Mouse (Mus musculus): ENCODE measurements at regions not wholly inside any gene's neighbourhood (a gene's known extent, or its start where the extent isn't known, plus 50 kb on each side); places are given as distances from the start of the nearest gene placed in this dataset.

DNA sequence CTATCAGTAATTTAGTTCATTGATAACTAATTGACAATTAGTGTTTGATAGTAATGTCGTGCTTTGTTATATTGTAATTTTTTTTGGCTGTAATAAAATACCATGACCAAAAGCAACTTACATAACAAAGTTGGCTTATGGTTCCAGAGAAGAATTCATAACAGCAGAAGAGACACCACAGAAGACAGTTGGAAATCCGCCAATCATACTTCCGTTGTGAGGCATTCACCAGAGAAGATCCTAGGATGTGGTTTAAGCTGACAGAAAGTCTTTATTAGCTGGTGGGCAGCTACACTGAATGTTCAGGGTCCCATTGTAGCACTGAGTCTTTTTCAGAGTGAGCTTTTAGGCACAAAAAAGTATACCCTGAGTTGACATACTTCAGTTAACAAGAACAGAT, 109.9 kb downstream of the Sec23a start:
- no peak for DNase-seq (ENCODE audit: low spot score)

DNA sequence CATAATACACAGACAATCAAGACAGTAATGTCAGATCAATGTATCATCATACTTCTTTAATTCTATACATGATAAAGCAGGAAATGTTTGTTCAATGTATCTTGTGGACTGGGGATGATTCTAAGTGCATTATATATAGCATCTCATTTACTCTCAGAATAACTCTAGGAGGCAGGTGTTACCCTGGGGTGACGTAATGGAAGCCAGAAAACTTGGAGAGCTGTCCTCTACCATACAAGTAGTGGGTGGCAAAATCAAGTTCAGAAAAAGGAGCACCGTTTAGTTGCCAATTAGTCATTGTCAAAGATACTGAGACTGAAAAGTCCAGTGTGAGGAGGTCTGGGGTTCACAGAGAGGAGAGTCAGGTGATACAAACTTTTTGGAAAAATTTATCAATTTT, 136.0 kb downstream of the Sec23a start:
- DNase-seq (ENCODE audit: low spot score) = no peak

- DNase-seq (ENCODE audit: low spot score) = no peak
Measured at GRCm38 (mm10) chr12:58872465-58872864, 139.4 kb downstream of the Sec23a start.

DNA sequence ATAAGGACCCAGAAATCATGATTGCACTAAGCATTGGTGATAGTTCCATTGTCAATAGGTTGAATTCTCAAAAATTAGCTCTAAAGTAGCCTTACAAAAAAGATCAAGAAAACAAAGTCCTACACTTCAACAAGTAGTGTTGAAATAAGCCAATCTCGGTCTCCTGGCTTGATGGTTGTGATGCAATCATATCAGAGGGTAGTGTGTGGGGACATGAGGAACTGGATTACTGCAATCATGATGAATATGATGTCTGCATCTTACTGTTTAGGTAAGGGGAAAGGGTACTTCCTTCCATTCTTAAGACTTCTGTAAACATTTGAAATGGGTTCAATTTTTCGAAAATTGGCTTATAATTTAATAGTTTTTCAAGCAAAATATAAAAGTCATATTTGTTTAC, 155.3 kb downstream of the Sec23a start:
- no peak for DNase-seq (ENCODE audit: low spot score)

GRCm38 (mm10) chr12:58851677-58852385, 160.0 kb downstream of the Sec23a start:
- no peak for DNase-seq (ENCODE audit: low spot score)

DNA sequence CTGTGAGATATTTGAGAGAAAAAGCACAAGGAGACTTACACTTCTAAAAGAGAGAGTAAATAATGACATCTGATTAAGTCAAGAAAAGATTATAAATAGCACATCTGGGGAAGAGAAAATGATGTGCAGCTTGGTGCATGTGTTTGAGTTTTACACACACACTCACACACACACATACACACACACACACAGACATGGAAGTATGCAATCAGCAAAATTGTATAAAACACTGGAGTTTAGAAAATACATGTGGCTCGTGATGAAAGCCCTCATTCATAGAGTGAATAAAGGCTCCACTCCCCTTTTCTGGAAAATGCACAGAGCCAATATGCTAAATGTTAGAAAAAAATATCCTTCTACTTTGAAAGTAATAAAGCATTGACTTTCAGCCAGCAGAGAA, 182.2 kb downstream of the Sec23a start:
- no peak for DNase-seq (ENCODE audit: low spot score)

DNA sequence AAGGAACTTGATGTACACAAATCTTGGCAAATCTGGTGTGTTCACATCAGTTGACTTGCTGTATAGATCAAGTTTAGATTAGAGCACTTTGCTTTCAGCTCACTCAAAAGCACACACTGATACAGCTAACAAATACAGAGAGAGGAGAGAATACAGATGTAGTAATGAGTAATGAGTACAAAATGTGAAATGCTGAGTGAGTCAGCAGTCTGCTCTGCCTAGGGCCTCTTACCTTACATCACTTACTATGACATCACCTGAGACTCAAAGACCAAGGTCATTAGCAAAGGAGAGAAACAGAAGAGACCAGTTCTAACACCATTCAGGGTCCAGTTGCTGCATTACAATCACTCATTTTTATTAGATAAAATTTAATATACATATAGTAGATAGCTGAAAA, 184.0 kb downstream of the Sec23a start:
- DNase-seq (ENCODE audit: low spot score) = no peak

- DNase-seq (ENCODE audit: low spot score) = no peak
Measured at GRCm38 (mm10) chr12:58825139-58825921, 186.5 kb downstream of the Sec23a start.

- no peak for DNase-seq (ENCODE audit: low spot score)
Measured at GRCm38 (mm10) chr12:58822971-58823370, 188.8 kb downstream of the Sec23a start.

DNA sequence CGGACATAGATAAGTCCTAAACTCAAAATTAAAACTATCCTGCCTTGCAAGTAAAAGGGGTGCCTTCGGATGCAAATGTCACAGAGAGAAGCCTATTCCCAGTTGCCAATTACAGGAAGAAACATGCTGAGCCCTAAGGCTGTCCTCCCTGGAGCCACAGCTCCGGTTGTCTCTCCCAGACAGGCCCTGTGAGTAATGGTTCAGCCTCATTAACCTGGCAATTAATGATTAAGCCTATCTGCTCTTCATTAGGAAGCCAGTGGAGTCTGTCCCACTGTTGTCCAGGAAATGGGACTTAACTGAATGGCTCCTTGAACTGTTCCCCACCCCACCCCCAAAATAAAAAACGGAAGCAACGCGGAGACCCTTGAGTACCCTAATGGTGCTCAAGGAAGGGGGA, 207.7 kb downstream of the Sec23a start:
- DNase-seq (ENCODE audit: low spot score) = no peak

GRCm38 (mm10) chr12:58802410-58802809, 209.4 kb downstream of the Sec23a start:
- peak; percentile 56 for DNase-seq (ENCODE audit: low spot score)

Measured in c-Kit-positive CD71-positive TER-119-positive erythroid progenitor cells, embryonic 14.5 days (primary cell).